Mouse (Mus musculus): ENCODE data around the gene Nbea. TPM values are rescaled to one million over a fixed set of nuclear protein-coding genes. Genes with fewer than 3 reads are reported as not detected.
A peak's percentile ranks its signal among the peaks of the same experiment; 100 is the strongest.
"Not testable (repeated sequence)": the region's sequence is repeated elsewhere in the genome, so short reads cannot be mapped to it uniquely, and the experiment has no call there.

The Nbea gene
- polyA plus RNA-seq, 1 experiment from 2014 or later = 24.0 TPM

DNA sequence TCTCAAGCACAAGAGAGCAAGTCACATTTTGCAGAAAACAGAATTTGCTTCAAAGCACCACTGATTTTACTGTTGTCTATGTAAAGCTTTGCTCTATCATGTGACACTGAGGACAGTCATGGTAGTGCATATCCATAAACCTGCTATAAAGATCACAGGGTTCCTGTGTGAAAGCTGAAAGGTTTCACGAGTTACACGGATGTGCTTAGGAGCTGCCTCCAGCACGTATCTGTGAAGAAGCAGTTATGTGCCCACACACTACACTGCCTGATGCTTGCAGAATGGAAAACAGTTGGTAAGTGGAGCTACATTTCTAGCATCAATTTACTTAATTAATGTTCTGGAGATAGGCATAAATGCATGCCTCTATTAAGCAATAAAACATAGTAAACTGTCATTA is 172.4 kb downstream of the Nbea start:
- no peak overlapping the region for H3K4me2 ChIP-seq
- no peak overlapping the region for H3K4me3 ChIP-seq
- H3K4me1 ChIP-seq = no peaks in the 10 kb centered on the region
- H3K9me3 ChIP-seq = no peaks in the 10 kb centered on the region
- ATAC-seq (ENCODE audit: insufficient number of reproducible peaks, insufficient read depth, low FRiP score, low TSS enrichment, low read depth) = no peak
- H3K27ac ChIP-seq = no peak overlapping the region; the same call in 1 of the 2 replicates
- 82% methylated on average over 3 of the region's 3 CpGs for WGBS
- H3K36me3 ChIP-seq = peaks cover 6% of the 10 kb centered on the region
- no peaks in the 10 kb centered on the region for H3K27me3 ChIP-seq
- no peak overlapping the region for H3K9ac ChIP-seq

DNA sequence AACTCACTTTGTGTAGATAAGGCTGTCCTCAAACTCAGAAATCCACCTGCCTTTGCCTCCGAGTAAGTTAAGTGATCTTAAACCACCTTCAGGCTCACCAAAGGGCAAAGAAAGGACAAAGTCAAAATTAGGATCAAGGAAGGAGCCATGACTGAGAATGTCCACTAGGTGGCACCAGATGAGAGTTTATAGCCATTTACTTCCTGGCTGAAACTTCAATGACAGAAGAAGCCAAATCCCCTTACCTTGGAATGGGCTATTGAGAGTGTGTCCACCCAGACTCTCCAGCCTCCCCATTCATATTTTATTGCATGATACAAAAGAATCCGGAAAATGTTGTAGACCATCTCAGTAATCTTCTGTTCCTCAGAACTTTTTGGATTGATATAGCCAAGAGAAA is 175.5 kb downstream of the Nbea start:
- Histone ChIP-seq H3K9ac (no peak overlapping the region), H3K4me1 (no peaks in the 10 kb centered on the region; the same call in 1 of the 2 replicates)
- ATAC-seq (ENCODE audit: insufficient number of reproducible peaks, insufficient read depth, low FRiP score, low TSS enrichment, low read depth) = no peak

DNA sequence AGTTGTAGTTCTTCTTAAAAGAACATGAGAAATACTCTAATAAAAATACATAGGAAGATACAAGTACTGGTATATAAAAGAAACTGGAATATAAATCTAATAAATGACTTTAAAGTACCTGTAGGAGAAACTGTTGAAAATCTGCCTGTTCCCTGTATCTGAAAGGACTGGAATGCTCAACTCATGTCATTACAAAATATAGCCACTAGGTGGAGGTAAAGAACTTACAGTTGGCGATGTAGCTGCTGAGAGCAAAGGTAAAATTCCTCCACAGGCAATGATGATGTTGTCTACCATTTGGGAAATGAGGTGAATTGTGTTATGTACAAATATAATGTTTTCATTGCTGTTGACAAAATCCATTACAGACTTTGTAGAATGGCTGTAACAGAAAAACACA is 183.2 kb downstream of the Nbea start:
- H3K27ac ChIP-seq = no peak overlapping the region
- no peak for ATAC-seq (ENCODE audit: insufficient number of reproducible peaks, insufficient read depth, low FRiP score, low TSS enrichment, low read depth)
- H3K9ac ChIP-seq = no peak overlapping the region
- no peak overlapping the region for H3K4me2 ChIP-seq
- 5% methylated on average over 1 of the region's 1 CpGs for WGBS
- H3K9me3 ChIP-seq = no peaks in the 10 kb centered on the region
- no peaks in the 10 kb centered on the region; the same call in 1 of the 2 replicates for H3K4me1 ChIP-seq
- peaks cover 16% of the 10 kb centered on the region; the same call in 1 of the 2 replicates for H3K36me3 ChIP-seq
- no peak overlapping the region for H3K4me3 ChIP-seq
- no peaks in the 10 kb centered on the region for H3K27me3 ChIP-seq

More for the DNA sequence above, 175.5 kb downstream of the Nbea start:
- no peaks in the 10 kb centered on the region for H3K9me3 ChIP-seq
- WGBS = 16% methylated on average over 2 of the region's 2 CpGs
- peaks cover 20% of the 10 kb centered on the region for H3K36me3 ChIP-seq
- no peaks in the 10 kb centered on the region for H3K27me3 ChIP-seq
- no peak overlapping the region for H3K4me3 ChIP-seq
- H3K27ac ChIP-seq = no peak overlapping the region
- no peak overlapping the region for H3K4me2 ChIP-seq

DNA sequence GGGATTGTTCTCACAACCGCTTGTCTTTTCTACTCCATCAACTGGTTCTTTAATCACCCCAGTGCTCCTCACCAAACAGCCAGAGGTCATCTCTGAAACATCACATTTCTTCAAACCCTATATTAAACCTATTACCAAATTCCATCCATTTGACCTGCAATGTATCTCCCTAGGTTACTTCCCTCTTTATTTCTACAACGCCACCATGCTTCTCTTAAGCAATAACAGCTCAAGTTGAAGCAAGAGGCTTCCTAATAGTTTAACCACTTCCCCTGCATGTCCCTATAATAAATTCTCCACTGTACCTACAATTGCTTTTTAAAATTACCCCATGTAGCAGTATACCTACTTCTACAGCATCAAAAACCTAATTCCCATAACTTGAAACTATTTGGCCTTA is 205.1 kb downstream of the Nbea start:
- H3K27me3 ChIP-seq = no peaks in the 10 kb centered on the region
- H3K27ac ChIP-seq = no peak overlapping the region
- no peak overlapping the region for H3K9ac ChIP-seq
- peaks cover 30% of the 10 kb centered on the region for H3K36me3 ChIP-seq
- no peak overlapping the region for H3K4me3 ChIP-seq
- 85% methylated on average over 2 of the region's 2 CpGs for WGBS
- no peaks in the 10 kb centered on the region for H3K4me1 ChIP-seq
- no peak overlapping the region for H3K4me2 ChIP-seq
- ATAC-seq (ENCODE audit: insufficient number of reproducible peaks, insufficient read depth, low FRiP score, low TSS enrichment, low read depth) = no peak
- H3K9me3 ChIP-seq = 0 out of 2 replicates have a peak, but pooled peaks cover 4% of the 10 kb centered on the region

DNA sequence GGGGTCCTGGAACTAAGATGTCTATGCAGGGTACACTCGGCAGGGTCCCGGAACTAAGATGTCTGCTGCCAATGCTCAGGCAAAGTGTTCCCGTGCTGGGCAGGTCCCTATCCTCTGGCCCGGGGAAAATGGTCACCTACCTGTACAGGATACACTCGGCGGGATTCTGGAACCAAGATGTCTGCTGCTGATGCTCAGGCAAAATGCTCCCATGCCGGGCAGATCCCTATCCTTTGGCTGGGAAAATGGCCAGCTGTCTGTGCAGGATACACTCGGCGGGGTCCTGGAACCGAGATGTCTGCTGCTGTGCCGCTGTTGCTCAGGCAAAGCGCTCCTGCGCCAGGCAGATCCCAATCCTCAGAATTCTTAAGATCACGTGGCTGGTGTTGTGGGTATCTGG is 206.5 kb downstream of the Nbea start:
- H3K4me2 ChIP-seq = not testable (repeated sequence)
- 96% methylated on average over 14 of the region's 14 CpGs for WGBS

DNA sequence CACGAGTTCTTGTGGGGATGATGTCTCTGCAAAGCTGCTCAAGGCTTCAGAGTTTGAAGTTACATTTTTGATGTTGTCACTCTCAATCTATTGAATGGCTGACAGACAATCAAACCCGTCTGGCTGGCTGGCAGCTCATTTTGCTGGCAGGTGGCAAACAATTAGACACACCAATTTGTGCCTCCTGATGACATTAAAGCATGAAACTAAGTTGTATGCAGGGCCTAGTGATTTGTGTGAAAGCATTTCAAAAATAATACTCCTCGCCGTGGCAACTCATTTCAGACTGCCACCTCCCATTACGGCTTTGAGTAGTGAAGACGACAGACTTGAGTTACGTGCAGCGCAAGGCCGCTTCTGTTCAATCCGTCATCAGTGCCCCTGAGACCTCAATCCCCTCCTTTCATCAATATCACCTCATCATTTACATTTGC is 217.8 kb downstream of the Nbea start:
- Histone ChIP-seq H3K27me3 (no peaks in the 10 kb centered on the region), H3K9ac (no peak overlapping the region), H3K9me3 (no peaks in the 10 kb centered on the region), H3K4me2 (no peak overlapping the region), H3K4me3 (no peak overlapping the region), H3K36me3 (peaks cover 18% of the 10 kb centered on the region), H3K4me1 (no peaks in the 10 kb centered on the region), H3K27ac (no peak overlapping the region)
- WGBS = 43% methylated on average over 10 of the region's 10 CpGs
- ATAC-seq (ENCODE audit: insufficient number of reproducible peaks, insufficient read depth, low FRiP score, low TSS enrichment, low read depth) = no peak

More for the DNA sequence above, 206.5 kb downstream of the Nbea start:
- H3K27ac ChIP-seq; H3K4me3 ChIP-seq; H3K27me3 ChIP-seq; H3K4me1 ChIP-seq; H3K9ac ChIP-seq; ATAC-seq (ENCODE audit: insufficient number of reproducible peaks, insufficient read depth, low FRiP score, low TSS enrichment, low read depth); H3K9me3 ChIP-seq: not testable (repeated sequence)
- H3K36me3 ChIP-seq = peaks cover 18% of the 10 kb centered on the region

DNA sequence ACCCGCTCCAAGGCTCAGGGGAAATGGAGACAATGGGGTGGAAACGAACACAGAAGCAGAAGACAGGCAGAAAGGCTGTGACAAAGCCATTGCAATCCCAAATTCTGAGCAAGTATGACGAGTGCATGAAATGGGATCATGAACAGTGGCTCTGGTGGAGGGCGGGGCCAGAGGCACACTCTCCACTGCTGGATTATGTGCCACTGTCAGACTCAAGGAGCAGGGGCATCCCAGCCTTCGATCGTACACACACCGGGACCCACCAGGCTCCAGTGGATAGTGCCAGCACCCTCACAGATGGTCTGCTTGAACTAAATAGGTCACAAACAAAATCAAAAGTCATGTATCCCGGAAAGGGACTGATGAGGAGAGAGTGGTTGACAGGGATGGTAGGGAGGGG is 220.5 kb downstream of the Nbea start:
- ATAC-seq (ENCODE audit: insufficient number of reproducible peaks, insufficient read depth, low FRiP score, low TSS enrichment, low read depth) = no peak
- no peak overlapping the region for H3K9ac ChIP-seq
- WGBS = 85% methylated on average over 8 of the region's 8 CpGs
- H3K4me1 ChIP-seq = no peaks in the 10 kb centered on the region
- no peaks in the 10 kb centered on the region for H3K27me3 ChIP-seq
- no peak overlapping the region for H3K4me2 ChIP-seq
- no peak overlapping the region for H3K27ac ChIP-seq
- H3K36me3 ChIP-seq = peaks cover 17% of the 10 kb centered on the region
- no peaks in the 10 kb centered on the region for H3K9me3 ChIP-seq
- no peak overlapping the region for H3K4me3 ChIP-seq

DNA sequence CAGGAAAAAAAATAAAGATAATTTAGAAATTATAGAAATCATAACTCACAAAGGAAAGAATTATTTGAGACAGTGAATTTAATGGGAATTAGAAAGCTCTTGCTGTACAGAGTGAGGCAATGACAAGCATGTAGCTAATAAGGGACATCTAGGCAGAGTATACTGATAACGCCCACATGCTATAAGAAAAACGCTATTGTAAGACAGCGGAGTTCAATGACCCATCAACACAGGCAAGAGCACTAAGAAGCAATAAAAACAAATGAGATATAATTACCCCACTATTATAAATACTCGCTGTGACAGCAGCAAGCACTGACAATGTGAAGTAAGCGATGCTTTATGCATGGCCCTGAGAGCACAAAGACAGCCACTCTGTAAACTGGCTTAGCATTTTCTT is 233.5 kb downstream of the Nbea start:
- H3K9me3 ChIP-seq = no peaks in the 10 kb centered on the region
- no peak overlapping the region for H3K4me2 ChIP-seq
- H3K27ac ChIP-seq = no peak overlapping the region
- no peaks in the 10 kb centered on the region for H3K4me1 ChIP-seq
- H3K4me3 ChIP-seq = no peak overlapping the region
- H3K36me3 ChIP-seq = peaks cover 13% of the 10 kb centered on the region
- H3K9ac ChIP-seq = no peak overlapping the region
- WGBS = 87% methylated on average over 5 of the region's 5 CpGs
- no peak for ATAC-seq (ENCODE audit: insufficient number of reproducible peaks, insufficient read depth, low FRiP score, low TSS enrichment, low read depth)
- H3K27me3 ChIP-seq = no peaks in the 10 kb centered on the region

DNA sequence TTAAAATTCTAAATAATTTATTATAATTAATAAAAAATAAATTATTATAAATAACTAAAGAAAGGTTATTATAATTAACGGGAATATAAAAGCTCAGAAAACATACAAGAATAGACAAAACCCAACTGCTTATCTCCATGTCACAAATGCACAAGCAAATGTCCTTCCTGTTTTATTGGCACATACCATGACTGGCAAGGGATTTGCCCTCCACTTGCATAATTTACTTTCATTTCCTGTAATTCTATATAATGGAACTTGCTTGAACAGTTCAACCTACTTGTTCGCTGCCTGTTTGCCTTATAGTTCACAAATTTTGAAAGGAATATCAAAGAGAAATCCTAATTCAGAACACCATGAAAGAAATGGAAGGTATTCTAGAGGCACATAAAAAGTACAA is 234.4 kb downstream of the Nbea start:
- WGBS = 88% methylated on average over 2 of the region's 2 CpGs
- H3K4me1 ChIP-seq = no peaks in the 10 kb centered on the region
- H3K4me2 ChIP-seq = no peak overlapping the region
- no peak overlapping the region for H3K4me3 ChIP-seq
- H3K27ac ChIP-seq = no peak overlapping the region
- H3K27me3 ChIP-seq = no peaks in the 10 kb centered on the region
- ATAC-seq (ENCODE audit: insufficient number of reproducible peaks, insufficient read depth, low FRiP score, low TSS enrichment, low read depth) = no peak
- peaks cover 13% of the 10 kb centered on the region for H3K36me3 ChIP-seq
- H3K9ac ChIP-seq = no peak overlapping the region
- H3K9me3 ChIP-seq = no peaks in the 10 kb centered on the region

DNA sequence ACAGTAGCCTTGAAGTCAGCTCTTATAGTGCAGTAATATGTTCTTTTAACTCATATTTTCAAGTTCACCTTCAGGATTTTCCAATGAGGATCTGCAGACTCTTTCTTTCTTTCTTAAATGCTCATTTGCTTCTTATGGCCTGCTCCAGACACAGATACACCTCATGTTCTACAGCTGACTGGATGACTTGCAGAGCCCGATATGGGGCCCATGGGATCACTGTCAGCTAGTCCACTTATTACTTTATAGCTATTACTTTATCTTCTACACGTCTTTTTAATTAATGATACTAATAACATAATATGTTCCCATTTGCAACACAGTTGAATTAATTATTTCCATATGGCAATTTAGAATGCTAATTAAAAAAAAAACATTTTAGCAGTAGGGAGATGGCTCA is 256.2 kb downstream of the Nbea start:
- ATAC-seq (ENCODE audit: insufficient number of reproducible peaks, insufficient read depth, low FRiP score, low TSS enrichment, low read depth) = no peak
- 74% methylated on average over 2 of the region's 2 CpGs for WGBS

DNA sequence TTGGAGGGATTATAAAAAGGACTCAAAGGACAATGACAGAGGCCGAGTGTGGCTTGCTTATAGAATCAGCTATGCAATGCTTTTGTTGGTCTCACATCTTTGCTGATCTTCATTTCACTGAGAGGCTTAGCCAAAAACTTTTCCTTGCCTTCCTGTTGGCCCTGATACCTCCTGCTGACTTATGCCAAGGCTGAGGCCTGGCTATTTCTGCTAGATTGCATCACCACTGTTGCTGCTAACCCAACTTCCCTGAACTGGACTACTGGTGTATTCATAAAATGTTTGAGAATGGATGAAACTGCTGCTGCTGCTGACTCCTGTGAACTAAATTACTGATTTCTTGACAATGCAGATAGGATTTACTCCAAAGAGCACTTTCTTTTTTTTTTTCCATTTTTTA is 274.2 kb downstream of the Nbea start:
- H3K9me3 ChIP-seq = no peaks in the 10 kb centered on the region
- peaks cover 8% of the 10 kb centered on the region; the same call in 1 of the 2 replicates for H3K36me3 ChIP-seq
- no peaks in the 10 kb centered on the region for H3K27me3 ChIP-seq
- no peaks in the 10 kb centered on the region for H3K4me1 ChIP-seq
- H3K4me2 ChIP-seq = no peak overlapping the region
- no peak overlapping the region for H3K4me3 ChIP-seq
- H3K27ac ChIP-seq = no peak overlapping the region
- ATAC-seq (ENCODE audit: insufficient number of reproducible peaks, insufficient read depth, low FRiP score, low TSS enrichment, low read depth) = no peak
- WGBS = 68% methylated on average over 1 of the region's 1 CpGs
- no peak overlapping the region for H3K9ac ChIP-seq

More for the DNA sequence above, 256.2 kb downstream of the Nbea start:
- H3K9me3 ChIP-seq = no peaks in the 10 kb centered on the region
- H3K36me3 ChIP-seq = peaks cover 20% of the 10 kb centered on the region
- no peak overlapping the region for H3K27ac ChIP-seq
- H3K4me2 ChIP-seq = no peak overlapping the region
- H3K4me3 ChIP-seq = no peak overlapping the region
- no peak overlapping the region for H3K9ac ChIP-seq
- peaks cover 4% of the 10 kb centered on the region; the same call in 1 of the 2 replicates for H3K4me1 ChIP-seq
- no peaks in the 10 kb centered on the region for H3K27me3 ChIP-seq

DNA sequence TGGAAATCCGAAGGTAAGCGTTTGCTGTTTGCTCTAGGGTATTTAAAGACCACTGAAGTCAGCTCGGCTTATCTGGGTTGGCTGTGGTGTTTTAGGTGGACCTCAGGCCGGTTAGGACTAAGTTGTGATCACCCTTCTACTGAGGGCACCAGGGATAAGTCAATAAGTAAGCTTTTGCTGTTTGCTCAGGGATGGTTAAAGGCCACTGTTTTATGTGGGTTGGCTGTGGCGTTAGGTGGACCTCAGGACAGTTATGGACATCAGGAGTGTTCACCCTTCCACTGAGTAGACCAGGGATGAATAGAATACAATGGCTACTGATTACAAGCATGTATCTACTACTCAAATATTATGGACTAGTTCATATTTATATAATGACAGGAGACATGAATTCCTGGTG is 292.9 kb downstream of the Nbea start:
- H3K4me3 ChIP-seq = peak overlapping the region; percentile 23
- H3K4me2 ChIP-seq = peak overlapping the region; percentile 31; the same call in 1 of the 2 replicates
- no peaks in the 10 kb centered on the region for H3K9me3 ChIP-seq
- H3K4me1 ChIP-seq = peaks cover 20% of the 10 kb centered on the region; the same call in 1 of the 2 replicates
- no peaks in the 10 kb centered on the region for H3K27me3 ChIP-seq
- peak overlapping the region; percentile 62 for H3K27ac ChIP-seq
- WGBS = 74% methylated on average over 5 of the region's 5 CpGs
- no peaks in the 10 kb centered on the region for H3K36me3 ChIP-seq
- no peak for ATAC-seq (ENCODE audit: insufficient number of reproducible peaks, insufficient read depth, low FRiP score, low TSS enrichment, low read depth)
- H3K9ac ChIP-seq = peak overlapping the region; percentile 58
